Mouse (Mus musculus) left cerebral cortex, adult 2 months (tissue): ENCODE results near the gene Tmem156. TPM values are rescaled to one million over a fixed set of nuclear protein-coding genes. Genes with fewer than 3 reads are reported as not detected.
A peak's percentile ranks its signal among the peaks of the same experiment; 100 is the strongest.

Experiments
- DNase-seq, 2 experiments: peaks; one replicate each; pipeline ENCODE4 v3.0.0; 2021 to 2022; ENCODE audit warnings: low spot score in 2 of 2, mixed read lengths in 1 of 2; ENCODE audit errors: extremely low spot score in 1 of 2
- H3K27ac ChIP-seq: fragments of 200-600 bp; 2 replicates; pipeline ENCODE4 v1.8.1; 2022
- H3K4me3 ChIP-seq: fragments of 200-600 bp; 2 replicates; pipeline ENCODE4 v1.8.1; 2022
- CTCF ChIP-seq: fragments of 200-600 bp; IDR thresholded peaks from 2 replicates; pipeline ENCODE4 v1.8.1; 2022; ENCODE audit warnings: antibody characterized with exemption, mild to moderate bottlenecking, moderate library complexity
- intact Hi-C: fragments of 180-260 bp; cut with DNase I; formaldehyde crosslinking; loops from one replicate; pipeline ENCODE4 v1.15.1; 2025
- long read RNA-seq, 2 experiments: library from polyadenylated mRNA; stranded (forward); transcript quantifications; one replicate each; pipeline ENCODE4 v2.0.0; 2021; ENCODE audit warnings: borderline mapping rate in 2 of 2
- total RNA-seq, 2 experiments: library from RNA; stranded (reverse); gene quantifications; 2 replicates each; pipeline ENCODE4 v1.2.3; 2021

Tmem156 gene
- under 1 TPM; 0.51 to 0.63 TPM for total RNA-seq
- long read RNA-seq, experiment 1: 0 reads
- long read RNA-seq, experiment 2, partial matches to known transcripts: 0 of 1 reads
- long read RNA-seq, experiment 2, other reads (novel, unspliced or antisense): 1 of 1 reads

DNA sequence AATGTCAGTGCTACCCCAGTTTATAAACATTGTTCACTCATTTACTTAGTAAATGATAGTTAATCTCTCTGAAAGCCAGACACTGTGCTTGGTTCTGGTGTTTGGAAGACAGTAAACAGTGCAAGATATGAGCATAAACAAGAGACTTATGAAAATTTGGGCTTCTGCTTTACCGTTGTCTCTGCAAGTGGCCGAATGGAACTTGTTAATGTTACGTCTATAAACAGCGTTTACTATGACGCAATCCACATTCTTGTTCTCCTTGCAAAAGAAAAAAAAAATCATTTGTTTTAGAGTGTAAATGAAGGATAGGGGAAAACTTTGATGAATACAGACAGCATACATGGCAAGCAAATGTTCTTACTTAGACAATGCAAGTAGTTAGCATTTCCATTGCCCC, at the start of gene Tmem156:
Tmem156 (minus strand) TSS at position 212 of the 400 bp plus-strand sequence.
- H3K4me3 ChIP-seq: no peak within 1 kb of the TSS
- no peak within 1 kb of the TSS for H3K27ac ChIP-seq
- DNase-seq: no peak
- intact Hi-C loops: no loop called here
- TF ChIP-seq CTCF: no peak

GRCm38 (mm10) chr5:65141242-65141641, 49.3 kb upstream of the Tmem156 start:
- intact Hi-C loops: no loop called here
- no peak for DNase-seq
- H3K4me3 ChIP-seq: no peak overlapping the region
- no peak overlapping the region for H3K27ac ChIP-seq
- no peak for TF ChIP-seq CTCF

DNA sequence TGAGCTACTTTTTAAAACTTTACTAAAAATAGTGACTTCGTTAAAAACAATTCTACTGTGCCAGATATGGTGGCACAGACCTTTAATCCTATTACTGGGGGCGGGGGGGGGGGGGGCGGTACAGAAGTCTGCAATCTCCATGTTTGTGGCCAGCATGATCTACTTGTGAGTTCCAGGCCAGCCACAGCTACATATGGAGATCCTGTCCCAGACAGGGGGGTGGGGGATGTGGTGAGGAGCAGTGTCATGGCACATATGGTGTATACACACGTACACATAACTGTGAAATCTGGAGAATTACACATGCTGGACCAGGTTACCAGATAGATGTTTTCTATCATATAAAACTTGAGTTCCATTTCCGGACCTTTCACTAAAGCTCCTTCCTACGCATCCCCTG, 45.1 kb upstream of the Tmem156 start:
- DNase-seq: no peak
- TF ChIP-seq CTCF: no peak
- Histone ChIP-seq H3K4me3 (no peak overlapping the region), H3K27ac (no peak overlapping the region)
- intact Hi-C loops: loop anchor here (10.0 kb wide), 1 partner anchor 252 kb away; no protein-coding TSS in a partner anchor

- intact Hi-C loops: loop anchor here (10.0 kb wide), 1 partner anchor 251 kb away; no protein-coding TSS in a partner anchor
- TF ChIP-seq CTCF: no peak
- Histone ChIP-seq H3K27ac (no peak overlapping the region), H3K4me3 (no peak overlapping the region)
- no peak for DNase-seq
These were observed 44.2 kb upstream of the Tmem156 start for GRCm38 (mm10) chr5:65136159-65136558.

DNA sequence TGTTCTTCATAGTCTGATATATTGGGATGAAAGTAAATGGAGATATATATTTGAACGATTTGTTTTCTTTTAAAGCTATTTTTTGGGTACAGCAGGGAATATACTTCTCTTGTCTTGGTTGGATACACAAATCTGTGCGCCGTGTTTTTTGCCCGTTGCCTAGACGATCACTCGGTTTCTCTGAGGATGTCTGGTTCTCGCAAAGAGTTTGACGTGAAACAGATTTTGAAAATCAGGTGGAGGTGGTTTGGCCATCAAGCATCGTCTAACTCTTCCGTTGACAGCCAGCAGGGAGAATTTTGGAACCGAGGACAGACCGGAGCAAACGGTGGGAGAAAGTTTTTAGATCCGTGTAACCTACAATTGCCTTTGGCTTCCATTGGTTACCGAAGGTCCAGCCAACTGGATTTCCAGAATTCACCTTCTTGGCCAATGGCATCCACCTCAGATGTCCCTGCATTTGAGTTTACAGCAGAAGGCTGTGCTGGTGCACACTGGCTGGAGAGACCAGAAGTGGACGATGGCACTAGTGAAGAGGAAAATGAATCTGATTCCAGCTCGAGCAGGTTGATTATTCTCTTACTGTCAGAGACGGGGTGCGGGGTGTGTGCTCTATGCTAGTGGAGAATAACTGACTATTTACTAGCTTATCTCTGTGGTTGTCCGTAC, 39.4 kb upstream of the Tmem156 start:
- Histone ChIP-seq H3K27ac (peak overlapping the region; percentile 73), H3K4me3 (peak overlapping the region; percentile 57)
- no peak for TF ChIP-seq CTCF
- peak; percentile 27 to 29 for DNase-seq
- intact Hi-C loops: loop anchor here (2.0 to 10.0 kb wide), 2 partner anchors 125 to 247 kb away; no protein-coding TSS in a partner anchor

GRCm38 (mm10) chr5:65130528-65131210, 38.7 kb upstream of the Tmem156 start:
- Histone ChIP-seq H3K27ac (peak overlapping the region; percentile 73; the same call in 1 of the 2 replicates), H3K4me3 (peak overlapping the region; percentile 57)
- intact Hi-C loops: loop anchor here (2.0 to 10.0 kb wide), 2 partner anchors 124 to 246 kb away; no protein-coding TSS in a partner anchor
- peak in 1 of 2 experiments; percentile 29 for DNase-seq
- TF ChIP-seq CTCF: no peak

DNA sequence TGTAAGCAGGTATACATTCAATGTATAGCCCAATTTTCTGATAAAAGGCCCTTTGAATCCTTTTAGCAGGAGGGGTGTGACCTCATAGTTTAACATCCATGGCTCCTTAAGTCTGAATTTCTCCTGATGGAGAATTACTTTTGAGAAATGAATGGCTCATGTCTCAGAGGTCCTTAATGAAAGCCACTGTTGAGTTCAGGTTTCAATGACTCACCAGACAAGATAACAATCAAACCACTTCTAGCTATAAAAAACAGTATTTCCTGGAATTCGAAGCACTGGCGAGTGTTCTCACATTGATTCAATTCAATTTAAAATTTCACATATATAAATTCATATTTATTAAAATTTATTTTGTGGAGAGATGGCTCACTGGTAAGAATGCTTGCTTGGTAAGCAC, 36.5 kb upstream of the Tmem156 start:
- Histone ChIP-seq H3K27ac (no peak overlapping the region), H3K4me3 (no peak overlapping the region)
- DNase-seq: no peak
- TF ChIP-seq CTCF: no peak
- intact Hi-C loops: no loop called here

DNA sequence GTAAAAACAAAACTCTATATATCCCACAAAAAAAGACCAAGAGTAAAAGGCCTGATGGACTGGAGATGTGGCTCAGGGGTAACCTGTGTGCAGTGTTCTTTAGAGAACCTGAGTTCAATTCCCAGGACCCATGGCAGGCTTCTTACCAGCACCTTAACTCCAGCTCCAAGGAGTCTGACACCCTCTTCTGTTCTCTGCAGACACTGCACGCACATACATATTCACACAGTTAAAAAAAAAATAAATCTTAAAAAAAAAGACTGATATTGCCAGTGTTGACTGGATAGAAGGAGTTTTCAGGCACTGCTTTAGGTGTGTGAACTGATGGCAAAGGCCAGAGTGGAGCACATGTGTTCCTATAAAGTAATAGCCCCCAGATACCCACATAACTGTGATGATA, 34.2 kb upstream of the Tmem156 start:
- H3K27ac ChIP-seq: no peak overlapping the region
- intact Hi-C loops: no loop called here
- no peak for DNase-seq
- TF ChIP-seq CTCF: no peak; the same call in none of the 2 replicates
- no peak overlapping the region for H3K4me3 ChIP-seq

DNA sequence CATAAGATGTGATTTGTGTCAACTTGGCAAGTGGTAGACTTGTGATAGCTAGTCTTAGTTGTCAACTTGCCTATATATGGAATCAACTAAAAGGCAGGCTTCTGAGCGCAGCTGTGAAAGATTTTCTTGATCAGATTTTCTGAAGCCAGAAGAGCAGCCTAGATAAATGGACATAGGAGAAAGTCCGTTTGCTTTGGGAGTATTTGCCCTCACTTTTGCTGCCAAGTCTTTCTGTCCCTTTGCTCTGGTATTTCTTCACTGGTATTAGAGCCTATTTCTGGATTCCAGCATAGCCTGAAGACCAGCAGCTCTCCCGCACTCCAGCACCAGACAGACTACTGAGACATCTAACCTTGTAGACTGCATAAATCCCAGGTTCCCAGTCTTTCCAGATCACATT, 30.7 kb upstream of the Tmem156 start:
- no peak overlapping the region for H3K4me3 ChIP-seq
- H3K27ac ChIP-seq: no peak overlapping the region
- DNase-seq: no peak
- TF ChIP-seq CTCF: no peak
- intact Hi-C loops: no loop called here

DNA sequence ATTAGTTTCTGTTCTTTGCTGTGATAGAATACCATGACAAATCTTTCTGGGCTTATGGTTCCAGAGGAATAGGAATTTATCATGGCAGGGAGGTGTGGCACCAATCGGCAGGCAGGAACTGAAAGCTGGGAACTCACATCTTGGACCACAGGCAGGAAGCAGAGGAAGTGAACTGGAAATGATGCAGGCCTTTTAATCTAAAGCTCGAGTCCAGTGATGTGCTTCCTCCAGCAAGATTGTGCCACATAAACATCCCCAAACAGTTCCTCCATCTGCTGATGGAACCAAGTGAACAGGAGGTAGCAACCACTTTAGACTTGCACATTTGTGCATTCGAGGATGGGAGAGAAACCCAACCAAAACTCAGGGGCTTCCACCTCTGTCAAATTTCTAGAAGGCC, 28.0 kb upstream of the Tmem156 start:
- no peak for DNase-seq
- intact Hi-C loops: no loop called here
- H3K4me3 ChIP-seq: no peak overlapping the region
- TF ChIP-seq CTCF: no peak
- H3K27ac ChIP-seq: no peak overlapping the region

DNA sequence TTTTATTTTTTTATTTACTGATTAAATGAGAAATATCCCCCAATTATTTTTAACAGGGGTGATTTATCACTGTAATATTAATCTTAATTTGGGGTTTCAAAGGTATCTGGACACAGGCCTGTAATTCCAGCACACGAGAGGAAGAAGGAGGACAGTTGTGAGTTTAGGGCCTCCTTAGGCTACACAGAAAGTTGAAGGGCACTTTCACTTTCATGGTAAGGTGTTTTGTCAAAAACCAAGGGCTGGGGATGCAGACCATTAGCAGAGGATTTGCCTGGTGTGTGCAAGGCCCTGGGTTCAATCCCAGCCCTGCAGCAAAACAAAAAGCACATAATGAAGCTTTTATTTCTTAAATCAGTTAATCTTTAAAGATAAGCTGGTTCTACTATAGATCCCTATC, 27.6 kb upstream of the Tmem156 start:
- TF ChIP-seq CTCF: no peak
- Histone ChIP-seq H3K4me3 (no peak overlapping the region), H3K27ac (no peak overlapping the region)
- intact Hi-C loops: no loop called here
- DNase-seq: no peak

GRCm38 (mm10) chr5:65116789-65117188, 24.9 kb upstream of the Tmem156 start:
- Histone ChIP-seq H3K27ac (no peak overlapping the region), H3K4me3 (no peak overlapping the region)
- DNase-seq: no peak
- TF ChIP-seq CTCF: no peak
- intact Hi-C loops: no loop called here
